Mouse (Mus musculus) cerebral cortex, adult 2 months (tissue): ENCODE results near the gene Exoc6b.

Source experiments
- WGBS: fragments of 180-500 bp; shearing (Covaris S2); methylation state at CpG from one replicate; pipeline ENCODE4 v1.1.7; 2018; 5-methylcytosine and 5-hydroxymethylcytosine counted together

The Exoc6b gene

GRCm38 (mm10) chr6:84581833-84582445, 487.4 kb downstream of the Exoc6b start:
- 81% methylated on average over 9 of the region's 9 CpGs for WGBS

- WGBS: 79% methylated on average over 6 of the region's 6 CpGs
These were observed 488.1 kb downstream of the Exoc6b start for GRCm38 (mm10) chr6:84580979-84581832.

GRCm38 (mm10) chr6:84579508-84579907, 489.8 kb downstream of the Exoc6b start:
- 85% methylated on average over 8 of the region's 8 CpGs for WGBS

GRCm38 (mm10) chr6:84578928-84579327, 490.4 kb downstream of the Exoc6b start:
- 40% methylated on average over 5 of the region's 5 CpGs for WGBS

- WGBS: 66% methylated on average over 4 of the region's 4 CpGs
These were observed 491.4 kb downstream of the Exoc6b start for GRCm38 (mm10) chr6:84577898-84578297.

GRCm38 (mm10) chr6:84573905-84574660, 495.2 kb downstream of the Exoc6b start:
- 52% methylated on average over 25 of the region's 25 CpGs for WGBS

- 67% methylated on average over 3 of the region's 3 CpGs for WGBS
These were observed 499.3 kb downstream of the Exoc6b start for GRCm38 (mm10) chr6:84570039-84570438.

- whole genome bisulfite sequencing: 92% methylated on average over 6 of the region's 6 CpGs
These were observed 500.4 kb downstream of the Exoc6b start for GRCm38 (mm10) chr6:84568880-84569279.
